Mouse (Mus musculus): ENCODE measurements around the gene Epha10. TPM values are rescaled to one million over a fixed set of nuclear protein-coding genes. Genes with fewer than 3 reads are reported as not detected.

Gene Epha10
- polyA plus RNA-seq, 1 experiment from 2014 or later: 17.0 TPM

GRCm38 (mm10) chr4:124888702-124889101 lies 8.0 kb downstream of the Epha10 start:
- no peak overlapping the region for H3K27ac ChIP-seq (ENCODE audit: low read length)
- ATAC-seq: no peak
- H3K4me3 ChIP-seq (ENCODE audit: low read depth, low read length): no peak overlapping the region
- H3K36me3 ChIP-seq (ENCODE audit: control insufficient read depth, insufficient read depth, low read length): no peaks in the 10 kb centered on the region
- H3K9ac ChIP-seq (ENCODE audit: low read depth, low read length): no peak overlapping the region
- no peaks in the 10 kb centered on the region for H3K9me3 ChIP-seq (replicated peaks; ENCODE audit: control insufficient read depth, low read length, poor library complexity, severe bottlenecking)
- peaks cover 3% of the 10 kb centered on the region; the same call in 1 of the 2 replicates for H3K27me3 ChIP-seq (ENCODE audit: control insufficient read depth, insufficient read depth, low read depth, low read length)
- 66% methylated on average over 7 of the region's 7 CpGs for WGBS
- no peak overlapping the region for H3K4me2 ChIP-seq (ENCODE audit: low read length)
- peaks cover 4% of the 10 kb centered on the region for H3K4me1 ChIP-seq (ENCODE audit: control insufficient read depth, insufficient read depth, low read length)

GRCm38 (mm10) chr4:124889935-124890334 lies 9.2 kb downstream of the Epha10 start:
- WGBS: 77% methylated on average over 2 of the region's 2 CpGs
- peaks cover 3% of the 10 kb centered on the region; the same call in 1 of the 2 replicates for H3K27me3 ChIP-seq (ENCODE audit: control insufficient read depth, insufficient read depth, low read depth, low read length)
- no peak overlapping the region for H3K4me3 ChIP-seq (ENCODE audit: low read depth, low read length)
- no peak for ATAC-seq
- no peak overlapping the region for H3K27ac ChIP-seq (ENCODE audit: low read length)
- peaks cover 11% of the 10 kb centered on the region for H3K4me1 ChIP-seq (ENCODE audit: control insufficient read depth, insufficient read depth, low read length)
- H3K4me2 ChIP-seq (ENCODE audit: low read length): no peak overlapping the region
- H3K36me3 ChIP-seq (ENCODE audit: control insufficient read depth, insufficient read depth, low read length): no peaks in the 10 kb centered on the region
- H3K9ac ChIP-seq (ENCODE audit: low read depth, low read length): no peak overlapping the region
- H3K9me3 ChIP-seq (replicated peaks; ENCODE audit: control insufficient read depth, low read length, poor library complexity, severe bottlenecking): no peaks in the 10 kb centered on the region

- no peak for ATAC-seq
- no peaks in the 10 kb centered on the region for H3K36me3 ChIP-seq (ENCODE audit: control insufficient read depth, insufficient read depth, low read length)
- H3K27ac ChIP-seq (ENCODE audit: low read length): no peak overlapping the region
- H3K9ac ChIP-seq (ENCODE audit: low read depth, low read length): no peak overlapping the region
- peaks cover 15% of the 10 kb centered on the region for H3K4me1 ChIP-seq (ENCODE audit: control insufficient read depth, insufficient read depth, low read length)
- H3K9me3 ChIP-seq (replicated peaks; ENCODE audit: control insufficient read depth, low read length, poor library complexity, severe bottlenecking): no peaks in the 10 kb centered on the region
- 79% methylated on average over 5 of the region's 5 CpGs for WGBS
- H3K27me3 ChIP-seq (ENCODE audit: control insufficient read depth, insufficient read depth, low read depth, low read length): peaks cover 5% of the 10 kb centered on the region; the same call in 1 of the 2 replicates
- no peak overlapping the region for H3K4me2 ChIP-seq (ENCODE audit: low read length)
- H3K4me3 ChIP-seq (ENCODE audit: low read depth, low read length): no peak overlapping the region
Measured at GRCm38 (mm10) chr4:124890831-124891230, 10.1 kb downstream of the Epha10 start.

GRCm38 (mm10) chr4:124893769-124894168 lies 13.1 kb downstream of the Epha10 start:
- peaks cover 15% of the 10 kb centered on the region for H3K4me1 ChIP-seq (ENCODE audit: control insufficient read depth, insufficient read depth, low read length)
- H3K9me3 ChIP-seq (replicated peaks; ENCODE audit: control insufficient read depth, low read length, poor library complexity, severe bottlenecking): no peaks in the 10 kb centered on the region
- H3K27ac ChIP-seq (ENCODE audit: low read length): no peak overlapping the region
- peak overlapping the region; percentile 76 for H3K4me2 ChIP-seq (ENCODE audit: low read length)
- peak overlapping the region; percentile 79 for H3K9ac ChIP-seq (ENCODE audit: low read depth, low read length)
- WGBS: 25% methylated on average over 6 of the region's 6 CpGs
- ATAC-seq: no peak; the same call in 1 of the 2 replicates
- H3K4me3 ChIP-seq (ENCODE audit: low read depth, low read length): peak overlapping the region; percentile 56
- H3K36me3 ChIP-seq (ENCODE audit: control insufficient read depth, insufficient read depth, low read length): no peaks in the 10 kb centered on the region
- peaks cover 5% of the 10 kb centered on the region; the same call in 1 of the 2 replicates for H3K27me3 ChIP-seq (ENCODE audit: control insufficient read depth, insufficient read depth, low read depth, low read length)

GRCm38 (mm10) chr4:124894508-124895428 lies 14.1 kb downstream of the Epha10 start:
- H3K36me3 ChIP-seq (ENCODE audit: control insufficient read depth, insufficient read depth, low read length): no peaks in the 10 kb centered on the region
- H3K4me2 ChIP-seq (ENCODE audit: low read length): peak overlapping the region; percentile 76
- ATAC-seq: peak; percentile 74
- H3K9ac ChIP-seq (ENCODE audit: low read depth, low read length): peak overlapping the region; percentile 79
- WGBS: 1% methylated on average over 82 of the region's 83 CpGs
- peaks cover 5% of the 10 kb centered on the region; the same call in 1 of the 2 replicates for H3K27me3 ChIP-seq (ENCODE audit: control insufficient read depth, insufficient read depth, low read depth, low read length)
- peaks cover 21% of the 10 kb centered on the region for H3K4me1 ChIP-seq (ENCODE audit: control insufficient read depth, insufficient read depth, low read length)
- peak overlapping the region; percentile 51; the same call in 1 of the 2 replicates for H3K27ac ChIP-seq (ENCODE audit: low read length)
- no peaks in the 10 kb centered on the region for H3K9me3 ChIP-seq (replicated peaks; ENCODE audit: control insufficient read depth, low read length, poor library complexity, severe bottlenecking)
- H3K4me3 ChIP-seq (ENCODE audit: low read depth, low read length): peak overlapping the region; percentile 56

GRCm38 (mm10) chr4:124898428-124898827 lies 17.7 kb downstream of the Epha10 start:
- H3K9me3 ChIP-seq (replicated peaks; ENCODE audit: control insufficient read depth, low read length, poor library complexity, severe bottlenecking): no peaks in the 10 kb centered on the region
- 14% methylated on average over 10 of the region's 10 CpGs for WGBS
- peaks cover 5% of the 10 kb centered on the region; the same call in 1 of the 2 replicates for H3K27me3 ChIP-seq (ENCODE audit: control insufficient read depth, insufficient read depth, low read depth, low read length)
- H3K9ac ChIP-seq (ENCODE audit: low read depth, low read length): no peak overlapping the region
- no peak for ATAC-seq
- H3K4me2 ChIP-seq (ENCODE audit: low read length): no peak overlapping the region
- no peak overlapping the region for H3K27ac ChIP-seq (ENCODE audit: low read length)
- peaks cover 27% of the 10 kb centered on the region for H3K4me1 ChIP-seq (ENCODE audit: control insufficient read depth, insufficient read depth, low read length)
- no peaks in the 10 kb centered on the region for H3K36me3 ChIP-seq (ENCODE audit: control insufficient read depth, insufficient read depth, low read length)
- no peak overlapping the region for H3K4me3 ChIP-seq (ENCODE audit: low read depth, low read length)

- 60% methylated on average over 5 of the region's 5 CpGs for WGBS
- no peaks in the 10 kb centered on the region for H3K9me3 ChIP-seq (replicated peaks; ENCODE audit: control insufficient read depth, low read length, poor library complexity, severe bottlenecking)
- no peak overlapping the region for H3K27ac ChIP-seq (ENCODE audit: low read length)
- no peak overlapping the region for H3K4me2 ChIP-seq (ENCODE audit: low read length)
- H3K4me3 ChIP-seq (ENCODE audit: low read depth, low read length): no peak overlapping the region
- no peak overlapping the region for H3K9ac ChIP-seq (ENCODE audit: low read depth, low read length)
- peaks cover 16% of the 10 kb centered on the region for H3K4me1 ChIP-seq (ENCODE audit: control insufficient read depth, insufficient read depth, low read length)
- no peaks in the 10 kb centered on the region for H3K36me3 ChIP-seq (ENCODE audit: control insufficient read depth, insufficient read depth, low read length)
- ATAC-seq: no peak
- peaks cover 5% of the 10 kb centered on the region; the same call in 1 of the 2 replicates for H3K27me3 ChIP-seq (ENCODE audit: control insufficient read depth, insufficient read depth, low read depth, low read length)
Measured at GRCm38 (mm10) chr4:124899906-124900305, 19.2 kb downstream of the Epha10 start.

GRCm38 (mm10) chr4:124905417-124905816 lies 24.7 kb downstream of the Epha10 start:
- H3K9me3 ChIP-seq (replicated peaks; ENCODE audit: control insufficient read depth, low read length, poor library complexity, severe bottlenecking): no peaks in the 10 kb centered on the region
- no peak overlapping the region for H3K4me2 ChIP-seq (ENCODE audit: low read length)
- no peaks in the 10 kb centered on the region for H3K36me3 ChIP-seq (ENCODE audit: control insufficient read depth, insufficient read depth, low read length)
- 69% methylated on average over 4 of the region's 4 CpGs for WGBS
- H3K4me3 ChIP-seq (ENCODE audit: low read depth, low read length): no peak overlapping the region
- no peak for ATAC-seq
- H3K27ac ChIP-seq (ENCODE audit: low read length): peak overlapping the region; percentile 82
- H3K27me3 ChIP-seq (ENCODE audit: control insufficient read depth, insufficient read depth, low read depth, low read length): no peaks in the 10 kb centered on the region
- H3K9ac ChIP-seq (ENCODE audit: low read depth, low read length): no peak overlapping the region
- peaks cover 21% of the 10 kb centered on the region for H3K4me1 ChIP-seq (ENCODE audit: control insufficient read depth, insufficient read depth, low read length)
